Mouse (Mus musculus): ENCODE measurements at regions not wholly inside any gene's neighbourhood (a gene's known extent, or its start where the extent isn't known, plus 50 kb on each side); places are given as distances from the start of the nearest gene placed in this dataset.

- Histone ChIP-seq H3K9me3 (ENCODE audit: control insufficient read depth, low read length) (no peaks in the 10 kb centered on the region), H3K4me2 (replicated peaks; ENCODE audit: low read depth) (no peak overlapping the region), H3K27me3 (ENCODE audit: control insufficient read depth, insufficient read depth, low read length) (no peaks in the 10 kb centered on the region), H3K9ac (ENCODE audit: low read length) (no peak overlapping the region), H3K4me1 (replicated peaks; ENCODE audit: control insufficient read depth, insufficient read depth) (no peaks in the 10 kb centered on the region), H3K4me3 (ENCODE audit: low read depth, low read length) (no peak overlapping the region), H3K27ac (replicated peaks) (no peak overlapping the region), H3K36me3 (ENCODE audit: control insufficient read depth, insufficient read depth, low read length) (no peaks in the 10 kb centered on the region)
- TF ChIP-seq EP300 (optimal IDR thresholded peaks at IDR 0.05) = no peak
- no peak for TF ChIP-seq CTCF (IDR thresholded peaks at IDR 0.05; ENCODE audit: low read depth)
- no peak for DNase-seq (ENCODE audit: low spot score)
- 78% methylated on average over 1 of the region's 1 CpGs for WGBS
- ATAC-seq (ENCODE audit: low FRiP score, low TSS enrichment) = no peak
These were observed 162.4 kb upstream of the Rxfp2 start for GRCm38 (mm10) chr5:149856101-149856500.

- Histone ChIP-seq H3K36me3 (ENCODE audit: control insufficient read depth, insufficient read depth, low read length) (no peaks in the 10 kb centered on the region), H3K9me3 (ENCODE audit: control insufficient read depth, low read length) (no peaks in the 10 kb centered on the region), H3K27me3 (ENCODE audit: control insufficient read depth, insufficient read depth, low read length) (no peaks in the 10 kb centered on the region), H3K9ac (ENCODE audit: low read length) (no peak overlapping the region), H3K27ac (replicated peaks) (no peak overlapping the region), H3K4me3 (ENCODE audit: low read depth, low read length) (no peak overlapping the region), H3K4me1 (replicated peaks; ENCODE audit: control insufficient read depth, insufficient read depth) (no peaks in the 10 kb centered on the region), H3K4me2 (replicated peaks; ENCODE audit: low read depth) (no peak overlapping the region)
- TF ChIP-seq EP300 (optimal IDR thresholded peaks at IDR 0.05) (no peak), CTCF (IDR thresholded peaks at IDR 0.05; ENCODE audit: low read depth) (no peak)
- ATAC-seq (ENCODE audit: low FRiP score, low TSS enrichment) (no peak), DNase-seq (ENCODE audit: low spot score) (no peak)
- 76% methylated on average over 1 of the region's 1 CpGs for WGBS
These were observed 161.5 kb upstream of the Rxfp2 start for GRCm38 (mm10) chr5:149857019-149857418.

DNA sequence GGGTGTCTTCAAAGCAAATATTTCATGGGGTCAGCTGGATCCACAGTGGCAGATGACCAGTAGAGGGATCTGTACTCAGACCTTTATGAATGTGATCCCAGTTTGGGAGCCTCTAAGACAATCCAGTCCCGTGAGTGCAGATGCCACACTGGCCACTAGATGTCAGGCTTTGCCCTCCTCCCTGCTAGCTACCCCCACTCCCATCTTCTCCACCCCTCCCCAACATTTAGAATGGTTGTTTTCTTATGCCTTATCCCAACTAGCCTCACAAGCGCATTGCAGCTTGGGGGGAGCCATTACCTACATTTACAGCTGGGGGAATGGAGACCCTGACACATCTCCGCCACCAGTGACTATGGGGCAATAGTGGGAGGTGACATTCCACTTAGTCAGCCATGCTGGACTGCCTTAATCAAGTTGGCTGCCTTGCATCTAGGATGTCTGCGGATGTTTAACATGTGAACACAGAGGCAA, 156.9 kb upstream of the Rxfp2 start:
- no peaks in the 10 kb centered on the region for H3K36me3 ChIP-seq (ENCODE audit: control insufficient read depth, insufficient read depth, low read length)
- no peak overlapping the region for H3K4me2 ChIP-seq (replicated peaks; ENCODE audit: low read depth)
- H3K9ac ChIP-seq (ENCODE audit: low read length) = no peak overlapping the region
- 42% methylated on average over 4 of the region's 4 CpGs for WGBS
- TF ChIP-seq CTCF (IDR thresholded peaks at IDR 0.05; ENCODE audit: low read depth) = peak; percentile 82
- TF ChIP-seq EP300 (optimal IDR thresholded peaks at IDR 0.05) = no peak
- peak; percentile 40 for DNase-seq (ENCODE audit: low spot score)
- peak; percentile 45; the same call in 1 of the 2 replicates for ATAC-seq (ENCODE audit: low FRiP score, low TSS enrichment)
- H3K27ac ChIP-seq (replicated peaks) = no peak overlapping the region
- H3K4me1 ChIP-seq (replicated peaks; ENCODE audit: control insufficient read depth, insufficient read depth) = no peaks in the 10 kb centered on the region
- no peaks in the 10 kb centered on the region for H3K27me3 ChIP-seq (ENCODE audit: control insufficient read depth, insufficient read depth, low read length)
- H3K4me3 ChIP-seq (ENCODE audit: low read depth, low read length) = no peak overlapping the region
- H3K9me3 ChIP-seq (ENCODE audit: control insufficient read depth, low read length) = no peaks in the 10 kb centered on the region

DNA sequence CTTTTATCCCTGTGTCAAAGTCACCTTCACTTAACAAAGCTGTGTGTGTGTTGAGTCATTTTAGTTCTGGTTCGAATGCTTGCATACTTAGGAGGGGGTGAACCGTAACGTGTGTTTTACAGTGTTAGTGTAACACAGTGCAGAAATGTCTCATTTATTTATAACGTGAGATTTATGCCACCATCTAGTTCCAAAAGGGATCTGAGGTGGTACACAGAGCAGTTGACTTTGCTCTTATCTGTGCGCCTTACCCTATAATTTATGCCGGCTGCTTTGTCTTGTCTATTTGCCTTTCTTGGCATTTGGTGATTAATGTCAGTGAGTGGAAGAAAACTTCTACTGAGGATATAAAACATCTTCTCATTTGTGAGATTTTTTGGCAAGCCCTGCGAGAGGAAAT, 150.5 kb upstream of the Rxfp2 start:
- DNase-seq (ENCODE audit: low spot score) = no peak
- H3K36me3 ChIP-seq (ENCODE audit: control insufficient read depth, insufficient read depth, low read length) = no peaks in the 10 kb centered on the region
- H3K27ac ChIP-seq (replicated peaks) = no peak overlapping the region
- 18% methylated on average over 7 of the region's 7 CpGs for WGBS
- TF ChIP-seq CTCF (IDR thresholded peaks at IDR 0.05; ENCODE audit: low read depth) (no peak), EP300 (optimal IDR thresholded peaks at IDR 0.05) (no peak)
- no peaks in the 10 kb centered on the region for H3K4me1 ChIP-seq (replicated peaks; ENCODE audit: control insufficient read depth, insufficient read depth)
- ATAC-seq (ENCODE audit: low FRiP score, low TSS enrichment) = no peak
- H3K9me3 ChIP-seq (ENCODE audit: control insufficient read depth, low read length) = no peaks in the 10 kb centered on the region
- no peak overlapping the region for H3K4me3 ChIP-seq (ENCODE audit: low read depth, low read length)
- H3K27me3 ChIP-seq (ENCODE audit: control insufficient read depth, insufficient read depth, low read length) = no peaks in the 10 kb centered on the region
- no peak overlapping the region for H3K4me2 ChIP-seq (replicated peaks; ENCODE audit: low read depth)
- H3K9ac ChIP-seq (ENCODE audit: low read length) = no peak overlapping the region

DNA sequence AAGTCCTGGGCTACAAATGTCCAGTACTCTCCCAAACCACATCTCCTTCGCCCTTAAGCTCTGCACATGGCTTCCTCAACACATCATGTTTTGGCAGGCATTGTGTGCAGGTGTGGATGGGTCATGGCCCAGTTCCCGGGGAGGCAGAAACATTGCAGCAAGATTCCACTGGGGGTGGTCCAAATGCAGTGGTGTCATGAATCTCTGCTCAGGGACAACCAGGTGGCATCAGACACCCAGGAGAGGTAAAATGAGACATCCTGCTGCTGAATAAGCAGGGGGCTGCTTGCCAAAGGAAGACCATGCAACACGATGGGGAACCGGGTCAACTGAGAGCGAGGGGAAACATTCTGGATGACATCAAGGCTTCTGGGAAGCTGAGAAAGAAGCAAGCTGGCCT, 149.0 kb upstream of the Rxfp2 start:
- Histone ChIP-seq H3K4me2 (replicated peaks; ENCODE audit: low read depth) (no peak overlapping the region), H3K4me1 (replicated peaks; ENCODE audit: control insufficient read depth, insufficient read depth) (no peaks in the 10 kb centered on the region), H3K9me3 (ENCODE audit: control insufficient read depth, low read length) (no peaks in the 10 kb centered on the region), H3K27me3 (ENCODE audit: control insufficient read depth, insufficient read depth, low read length) (no peaks in the 10 kb centered on the region), H3K27ac (replicated peaks) (no peak overlapping the region), H3K36me3 (ENCODE audit: control insufficient read depth, insufficient read depth, low read length) (no peaks in the 10 kb centered on the region), H3K4me3 (ENCODE audit: low read depth, low read length) (no peak overlapping the region), H3K9ac (ENCODE audit: low read length) (no peak overlapping the region)
- DNase-seq (ENCODE audit: low spot score) (no peak), ATAC-seq (ENCODE audit: low FRiP score, low TSS enrichment) (no peak)
- no peak for TF ChIP-seq EP300 (optimal IDR thresholded peaks at IDR 0.05)
- TF ChIP-seq CTCF (IDR thresholded peaks at IDR 0.05; ENCODE audit: low read depth) = no peak
- 69% methylated on average over 5 of the region's 5 CpGs for WGBS

GRCm38 (mm10) chr5:149870596-149870995, 147.9 kb upstream of the Rxfp2 start:
- Histone ChIP-seq H3K4me1 (replicated peaks; ENCODE audit: control insufficient read depth, insufficient read depth) (no peaks in the 10 kb centered on the region), H3K27me3 (ENCODE audit: control insufficient read depth, insufficient read depth, low read length) (no peaks in the 10 kb centered on the region), H3K9ac (ENCODE audit: low read length) (no peak overlapping the region), H3K4me2 (replicated peaks; ENCODE audit: low read depth) (no peak overlapping the region), H3K9me3 (ENCODE audit: control insufficient read depth, low read length) (no peaks in the 10 kb centered on the region), H3K4me3 (ENCODE audit: low read depth, low read length) (no peak overlapping the region), H3K36me3 (ENCODE audit: control insufficient read depth, insufficient read depth, low read length) (no peaks in the 10 kb centered on the region), H3K27ac (replicated peaks) (no peak overlapping the region)
- TF ChIP-seq CTCF (IDR thresholded peaks at IDR 0.05; ENCODE audit: low read depth) (no peak), EP300 (optimal IDR thresholded peaks at IDR 0.05) (no peak)
- DNase-seq (ENCODE audit: low spot score) = no peak
- no peak for ATAC-seq (ENCODE audit: low FRiP score, low TSS enrichment)
- 84% methylated on average over 2 of the region's 2 CpGs for WGBS
